Mouse (Mus musculus): ENCODE data around the gene Abcc5.
A peak's percentile ranks its signal among the peaks of the same experiment; 100 is the strongest.
"Not testable (repeated sequence)": the region's sequence is repeated elsewhere in the genome, so short reads cannot be mapped to it uniquely, and the experiment has no call there.

Abcc5 gene

DNA sequence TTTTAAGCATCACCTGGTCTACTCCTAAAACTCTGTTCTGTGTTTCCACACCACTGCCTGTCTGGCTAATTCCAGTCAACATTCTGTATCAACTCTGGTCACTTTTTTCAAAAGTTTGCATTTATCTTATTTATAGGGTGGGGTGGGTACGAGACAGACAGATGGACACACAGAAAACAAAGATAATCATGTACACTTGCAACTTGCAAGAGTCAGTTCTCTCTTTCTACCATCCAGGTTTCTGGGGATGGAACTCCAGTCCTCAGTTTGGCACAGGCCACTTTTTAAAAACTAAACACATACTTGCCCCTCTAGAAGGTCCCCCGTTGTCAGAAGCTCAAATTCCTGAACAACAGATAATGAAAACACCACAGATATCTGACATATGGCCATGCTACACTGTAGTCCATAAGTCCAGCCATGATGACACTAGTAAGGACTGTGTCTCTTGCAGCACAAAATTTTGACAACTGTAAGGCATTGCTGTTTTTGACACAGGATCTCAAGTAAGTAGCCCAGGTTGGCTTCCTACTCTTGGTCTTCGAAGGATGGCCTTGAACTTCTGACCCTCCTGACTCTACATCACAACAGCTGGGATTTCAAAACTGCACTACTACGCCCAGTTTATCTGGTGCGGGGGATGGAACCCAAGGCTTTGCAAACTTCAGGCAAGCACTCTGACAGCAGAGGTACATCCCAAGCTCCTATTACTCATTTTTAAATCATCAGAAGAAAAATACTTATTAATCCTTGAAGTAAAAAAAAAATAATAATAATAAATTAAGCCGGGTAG is 3.1 kb downstream of the Abcc5 start:
- no peak for DNase-seq

DNA sequence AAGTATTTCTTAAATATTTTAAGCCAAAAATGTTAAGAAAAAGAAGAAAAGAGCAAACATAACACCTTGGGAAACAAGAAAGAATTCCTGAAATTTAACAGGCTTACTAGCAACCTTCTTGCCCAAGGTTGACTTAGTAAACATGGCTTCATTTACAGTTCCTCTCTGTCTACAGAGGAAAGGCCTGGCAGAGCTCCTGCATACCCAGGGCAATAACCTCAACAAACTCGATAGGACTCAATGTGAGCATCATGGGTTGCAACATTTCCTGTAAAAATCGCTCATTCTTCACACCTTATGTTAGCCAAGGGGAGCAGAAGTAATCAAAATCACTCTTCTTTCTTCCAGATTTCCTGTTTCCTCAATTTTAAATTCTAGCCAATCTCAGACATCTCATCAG is 8.1 kb downstream of the Abcc5 start:
- DNase-seq: no peak

DNA sequence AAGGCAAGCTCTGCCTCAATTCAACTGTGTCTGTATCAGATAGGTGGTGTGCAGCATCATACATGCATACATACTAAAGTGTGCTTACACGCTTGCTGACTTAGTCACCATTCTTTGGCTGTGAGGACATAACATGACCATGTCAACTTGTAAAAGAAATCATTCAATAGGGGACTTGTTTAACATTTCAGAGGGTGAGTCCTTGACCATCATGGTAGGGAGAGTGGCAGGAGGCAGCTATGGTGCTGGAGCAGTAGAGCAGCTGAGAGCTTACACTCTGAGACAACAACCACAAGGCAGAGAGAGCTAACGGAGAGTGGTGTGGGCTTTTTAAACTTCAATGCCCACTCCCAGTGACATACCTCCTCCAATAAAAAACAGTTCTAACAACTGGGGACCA is 9.9 kb downstream of the Abcc5 start:
- DNase-seq: no peak

DNA sequence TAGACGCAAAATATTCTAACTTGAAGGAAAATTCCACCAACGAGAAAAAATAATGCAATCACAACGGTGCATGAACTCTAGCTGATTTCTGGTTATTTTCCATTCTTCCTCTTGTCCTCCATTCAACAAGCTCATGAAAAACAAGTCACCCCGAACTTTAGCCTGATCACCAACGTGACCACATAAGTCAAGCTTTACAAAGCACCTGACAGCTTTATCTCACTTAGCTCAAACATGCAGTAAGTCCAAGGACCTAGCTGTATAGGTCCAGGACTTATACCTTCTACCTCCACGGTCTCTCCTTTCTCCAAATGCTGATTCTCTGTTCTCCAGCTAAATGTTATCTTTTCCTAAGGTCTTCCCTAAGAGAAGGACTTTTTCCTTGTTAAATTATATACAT is 10.4 kb downstream of the Abcc5 start:
- DNase-seq: no peak

DNA sequence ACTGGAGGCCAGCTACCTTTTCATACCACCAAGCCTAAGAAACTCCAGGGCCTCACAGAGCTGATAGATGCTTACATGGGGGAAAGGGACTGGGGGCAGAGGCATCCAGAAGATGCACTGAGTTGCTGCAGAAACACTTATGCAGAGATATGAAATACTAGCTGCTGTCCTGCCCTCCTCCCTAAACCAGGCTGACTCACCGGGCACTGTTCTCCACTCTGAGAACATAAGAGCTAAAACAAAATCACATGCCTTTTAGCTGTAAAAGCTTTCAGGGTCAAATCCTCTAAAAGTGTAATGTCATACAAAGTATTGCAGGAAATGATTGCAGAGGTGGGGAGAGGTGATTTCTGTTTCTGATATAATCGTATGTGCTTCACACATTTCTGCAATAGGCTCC is 11.0 kb downstream of the Abcc5 start:
- DNase-seq: no peak

DNA sequence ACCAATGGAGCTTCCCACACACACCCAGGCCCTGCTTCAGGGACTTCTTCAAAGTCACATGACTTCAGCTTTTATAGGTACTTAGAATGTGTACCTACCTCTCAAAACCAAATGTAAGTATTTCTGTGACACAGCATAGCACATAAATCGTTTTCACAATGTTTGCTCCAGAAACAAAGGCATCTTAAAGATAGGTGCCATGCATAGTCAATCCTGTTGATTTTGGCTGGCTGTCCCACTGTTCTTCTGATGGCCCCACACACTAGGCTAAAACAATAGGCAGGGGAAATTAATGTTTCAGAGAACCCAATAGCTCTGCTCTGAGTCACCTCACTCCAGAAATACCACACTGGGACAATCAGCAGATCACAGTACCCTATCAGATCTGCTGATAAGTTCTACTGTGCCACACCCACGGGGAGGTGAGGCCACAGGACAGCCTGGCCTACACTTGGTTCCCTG is 12.3 kb downstream of the Abcc5 start:
- no peak for DNase-seq

DNA sequence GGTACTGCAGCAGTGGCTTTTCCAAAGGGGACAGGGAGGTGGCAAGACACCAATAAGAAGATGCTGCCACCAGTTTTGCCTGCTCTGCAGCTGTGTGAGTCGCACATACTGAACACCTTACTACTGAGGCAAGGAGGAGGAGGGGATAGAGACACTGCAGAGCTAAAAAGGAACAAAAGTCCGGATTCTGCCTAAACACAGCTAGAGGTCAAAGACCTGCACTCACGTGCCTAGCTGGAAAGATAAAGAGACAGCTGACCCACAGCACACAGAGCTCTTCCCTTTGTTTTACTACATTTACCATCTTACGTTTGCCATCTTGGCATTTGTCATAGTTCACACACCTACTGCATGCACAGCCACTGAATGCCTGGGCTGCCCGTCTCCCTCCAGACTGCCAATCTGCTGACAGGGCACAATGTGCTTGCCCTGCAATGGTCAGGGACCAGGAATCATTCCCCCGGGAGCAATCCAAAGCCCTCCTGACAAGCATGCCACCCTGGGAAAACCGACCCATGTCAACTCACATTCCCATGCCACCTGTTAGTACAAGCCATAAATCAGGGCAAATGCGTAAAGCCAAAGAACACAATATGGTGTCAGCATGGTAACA is 14.1 kb downstream of the Abcc5 start:
- DNase-seq: no peak

DNA sequence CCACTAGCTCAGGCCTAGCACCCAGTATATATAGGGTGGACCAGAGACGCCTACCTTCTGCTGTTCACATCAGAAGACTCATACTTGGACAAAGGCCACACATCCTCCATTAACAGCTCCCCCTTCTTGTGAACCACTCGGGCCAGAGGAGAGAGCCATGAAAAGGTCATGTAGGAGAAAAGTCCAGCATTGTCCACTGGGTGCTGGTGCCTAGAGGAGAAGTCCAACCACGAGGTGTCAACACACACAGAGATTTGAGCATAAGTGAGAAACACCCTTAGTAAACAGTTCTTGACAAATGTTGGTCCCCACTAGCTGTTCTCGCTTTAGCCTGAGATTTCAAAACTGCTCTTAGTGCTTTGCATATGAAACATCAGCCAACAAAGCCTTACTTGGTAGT is 20.9 kb downstream of the Abcc5 start:
- no peak for DNase-seq

DNA sequence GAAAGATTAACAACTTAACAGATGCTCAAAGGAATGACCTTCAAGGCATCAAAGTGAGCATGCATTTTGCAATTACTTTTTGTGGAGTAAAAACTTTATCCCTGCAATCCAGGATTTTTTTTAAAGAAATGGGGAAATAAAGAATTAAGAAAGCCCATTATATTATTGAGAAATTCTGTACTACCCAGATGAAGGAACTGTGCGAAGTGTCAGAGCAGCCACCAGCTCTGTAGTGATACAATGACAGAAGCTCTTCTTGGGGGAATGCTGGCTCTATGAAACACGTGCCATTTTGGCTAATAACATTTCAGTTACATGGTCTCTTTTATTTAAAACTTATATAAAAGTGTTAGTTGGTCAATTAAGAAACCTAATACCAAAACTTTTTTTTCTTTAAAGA is 22.9 kb downstream of the Abcc5 start:
- DNase-seq: no peak

DNA sequence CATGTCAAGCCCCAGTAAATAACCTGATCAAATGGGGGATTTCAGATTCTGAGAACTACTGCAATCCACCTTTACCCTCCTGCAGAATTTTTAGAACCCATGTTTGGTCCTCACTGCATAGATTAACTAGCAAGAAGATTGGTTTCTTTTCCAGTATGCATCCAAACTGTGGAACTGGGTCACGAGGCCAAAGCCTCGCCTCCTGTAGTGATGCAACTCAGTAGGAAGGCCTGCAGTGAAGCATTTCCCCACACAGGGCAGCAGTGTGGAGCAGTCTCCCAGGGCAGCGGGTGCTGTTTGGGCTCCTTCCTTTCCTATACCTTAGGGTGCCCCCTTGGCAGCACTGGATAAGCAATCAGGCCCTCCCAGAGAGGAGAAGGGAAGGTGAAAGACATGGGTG is 24.6 kb downstream of the Abcc5 start:
- peak; percentile 4 for DNase-seq

DNA sequence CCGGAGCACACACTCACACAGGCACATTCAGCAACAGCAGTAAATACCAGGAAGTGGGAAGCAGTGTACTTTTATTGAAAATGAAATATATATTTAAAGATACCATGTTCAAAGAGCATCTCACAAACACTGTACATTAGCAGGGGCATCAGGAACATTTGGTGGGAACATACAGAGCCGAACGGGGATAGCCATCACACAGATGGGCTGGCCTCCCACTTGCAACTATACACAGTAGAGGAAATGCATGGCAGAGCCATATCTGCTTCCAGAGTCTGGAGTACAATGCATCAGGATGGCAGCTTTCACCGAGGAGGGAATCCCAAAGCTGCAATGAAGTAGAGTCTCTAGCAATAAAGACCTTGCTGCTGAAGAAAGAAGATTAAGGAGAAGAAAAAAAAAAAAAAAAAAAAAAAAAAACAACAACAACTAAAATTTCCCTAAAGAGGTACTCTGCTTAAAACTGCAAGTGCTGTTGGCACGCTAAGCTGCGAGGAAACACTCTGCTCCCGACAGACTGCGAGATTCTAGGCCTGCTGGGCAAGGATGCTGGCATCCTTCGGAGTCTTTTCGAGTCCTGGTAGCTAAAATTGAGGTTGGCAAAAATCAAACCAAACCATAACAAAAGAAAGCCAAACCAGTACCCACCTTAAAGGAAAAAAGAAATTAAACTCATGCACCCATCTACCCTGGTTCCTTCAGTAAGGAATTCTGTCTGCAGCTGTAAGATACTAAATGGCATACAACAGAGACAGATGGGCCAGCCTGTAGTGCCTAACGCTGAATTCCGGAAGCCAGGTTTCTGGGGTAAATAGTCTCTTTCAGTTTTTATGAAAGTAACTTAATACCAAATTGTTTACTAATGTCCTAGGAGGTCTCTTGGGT is 25.2 kb downstream of the Abcc5 start:
- DNase-seq: no peak

DNA sequence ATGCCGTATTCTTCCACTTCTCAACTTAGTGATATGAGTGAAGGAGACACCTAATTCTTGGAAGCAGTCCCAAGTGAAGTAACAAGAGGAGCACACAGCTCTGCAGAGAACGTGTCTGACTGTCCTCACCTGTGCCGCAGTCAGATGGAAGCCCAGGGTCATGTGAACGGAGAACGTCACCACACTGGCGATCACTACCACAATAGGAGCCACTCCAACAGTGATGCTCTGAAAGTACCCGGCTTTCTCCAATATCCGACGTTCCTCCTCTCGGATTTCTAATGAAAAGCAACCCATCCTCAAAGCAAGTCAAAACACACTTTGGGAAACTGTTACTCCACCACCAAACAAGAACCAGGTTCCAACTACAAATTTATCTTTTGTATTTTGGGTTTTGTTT is 29.3 kb downstream of the Abcc5 start:
- no peak for DNase-seq

DNA sequence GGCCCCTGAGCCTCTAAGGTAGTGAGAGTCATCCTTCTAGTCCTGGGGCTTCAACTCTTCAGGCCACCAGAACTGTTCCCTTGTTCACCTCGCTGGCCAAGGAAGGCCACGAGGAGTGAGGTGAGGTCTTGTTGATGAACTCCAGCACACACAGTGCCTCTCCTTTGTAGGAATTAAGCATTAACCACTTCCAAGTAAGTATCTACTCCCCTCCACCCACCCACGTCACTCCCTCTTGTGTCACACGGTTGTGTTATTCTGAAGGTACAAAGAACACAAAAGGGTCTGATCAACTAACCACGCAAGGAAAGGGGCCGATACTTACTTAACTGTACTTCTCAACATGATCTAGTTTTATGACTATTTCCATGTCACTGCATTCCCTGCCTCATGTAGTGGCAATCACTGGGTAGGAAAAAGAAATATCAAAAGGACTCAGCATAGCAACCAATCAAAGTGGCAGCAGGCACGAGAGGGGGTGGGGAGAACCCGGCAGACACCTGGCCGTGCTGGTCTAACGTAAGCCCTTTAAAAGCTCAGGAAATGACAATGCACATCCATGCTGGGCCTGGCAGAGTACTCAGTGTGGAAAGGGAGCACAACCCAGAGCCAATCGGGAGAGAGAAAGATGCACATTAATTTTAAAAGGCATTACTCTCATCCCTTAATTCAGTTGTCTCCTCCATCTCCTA is 30.8 kb downstream of the Abcc5 start:
- DNase-seq: no peak

DNA sequence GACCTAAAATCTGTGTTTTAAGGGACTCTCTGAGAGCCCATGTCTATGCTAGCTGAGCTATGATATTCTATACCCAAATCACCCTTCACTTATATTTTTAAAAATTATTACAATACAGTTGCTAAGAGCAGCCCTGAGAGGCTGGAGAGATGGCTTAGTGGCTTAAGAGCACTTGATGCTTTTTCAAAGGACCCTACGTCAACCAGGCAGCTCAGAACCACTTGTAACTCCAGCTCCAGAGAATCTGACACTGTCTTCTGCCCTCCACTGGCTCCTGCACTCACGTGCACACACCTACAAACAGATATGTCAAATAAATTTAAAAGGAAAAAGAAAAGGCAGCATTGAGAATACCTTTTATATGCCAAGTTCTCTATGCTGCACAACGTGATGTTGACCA is 34.4 kb downstream of the Abcc5 start:
- DNase-seq: no peak

DNA sequence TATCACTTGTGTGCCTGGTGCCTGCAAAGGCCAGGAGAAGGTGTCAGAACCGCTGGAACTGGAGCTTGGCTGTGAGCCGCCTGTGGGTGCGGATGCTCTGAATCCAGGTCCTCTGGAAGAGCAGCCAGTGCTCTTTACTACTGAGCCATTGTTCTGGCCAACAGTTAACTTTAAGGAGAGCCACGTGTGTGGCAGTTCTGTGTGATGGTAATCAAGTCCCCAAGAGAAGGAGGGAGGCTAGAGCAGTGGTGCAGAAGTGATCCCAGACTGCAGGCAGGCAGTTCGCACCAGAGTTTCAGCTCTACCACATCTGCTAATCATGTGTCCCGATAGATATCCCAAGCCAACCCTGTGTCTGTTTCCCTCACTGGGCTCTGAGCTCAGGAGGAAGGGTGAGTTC is 36.0 kb downstream of the Abcc5 start:
- no peak for DNase-seq

DNA sequence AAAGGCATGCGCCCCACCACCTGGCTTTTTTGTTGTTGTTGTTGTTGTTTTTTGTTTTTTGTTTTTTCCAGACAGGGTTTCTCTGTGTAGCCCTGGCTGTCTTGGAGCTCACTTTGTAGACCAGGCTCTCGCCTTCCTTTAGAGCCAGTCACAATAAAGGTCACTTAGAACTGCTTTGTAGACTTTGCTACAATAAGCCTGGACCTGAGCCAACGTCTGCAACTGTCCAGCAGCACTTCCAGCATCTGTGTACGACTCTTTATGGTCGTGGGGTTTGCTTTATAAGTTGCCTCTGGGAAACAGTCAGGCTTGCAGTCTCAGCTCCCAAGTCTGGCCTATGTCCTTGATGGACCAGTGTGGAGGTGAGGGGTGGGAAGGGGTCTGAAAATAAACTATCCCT is 45.2 kb downstream of the Abcc5 start:
- DNase-seq: no peak

DNA sequence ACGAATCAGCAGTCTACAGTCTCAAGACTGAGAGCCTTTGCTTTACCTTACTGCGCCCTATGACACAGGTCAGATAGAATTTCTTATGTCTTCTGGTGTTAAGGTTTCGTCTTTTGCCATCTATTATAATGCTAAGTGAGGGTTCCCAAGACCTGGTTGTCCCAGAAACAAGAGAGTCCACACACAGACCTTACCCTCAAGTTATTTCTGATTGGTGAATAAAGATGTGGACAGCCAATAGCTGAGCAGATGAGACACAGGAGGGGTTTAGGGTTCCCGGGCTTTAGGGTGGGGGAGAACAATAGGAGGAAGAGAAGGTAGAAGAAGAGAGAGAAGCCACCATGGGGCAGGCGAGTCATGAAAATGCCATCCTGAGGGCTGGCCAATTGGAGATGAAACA is 50.9 kb downstream of the Abcc5 start:
- no peak for DNase-seq

DNA sequence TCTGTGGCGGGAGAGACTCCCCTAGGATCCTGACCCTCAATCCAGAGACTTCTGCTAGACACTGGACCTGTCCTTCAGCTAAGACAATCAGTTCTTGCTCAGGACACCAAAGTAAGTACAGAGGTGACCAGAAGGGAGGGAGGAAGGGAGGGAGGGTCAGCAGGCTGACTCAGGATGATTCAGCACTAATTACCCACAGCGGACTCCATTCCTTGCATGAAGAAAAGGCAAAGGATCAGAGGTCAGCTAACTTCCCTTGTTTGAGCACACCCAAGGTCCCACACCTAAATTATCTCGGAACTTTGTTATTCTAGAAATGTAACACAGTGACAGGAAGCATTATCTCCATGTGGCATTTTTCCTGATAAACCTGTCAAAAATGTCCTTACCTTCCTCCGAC is 54.5 kb downstream of the Abcc5 start:
- no peak for DNase-seq

DNA sequence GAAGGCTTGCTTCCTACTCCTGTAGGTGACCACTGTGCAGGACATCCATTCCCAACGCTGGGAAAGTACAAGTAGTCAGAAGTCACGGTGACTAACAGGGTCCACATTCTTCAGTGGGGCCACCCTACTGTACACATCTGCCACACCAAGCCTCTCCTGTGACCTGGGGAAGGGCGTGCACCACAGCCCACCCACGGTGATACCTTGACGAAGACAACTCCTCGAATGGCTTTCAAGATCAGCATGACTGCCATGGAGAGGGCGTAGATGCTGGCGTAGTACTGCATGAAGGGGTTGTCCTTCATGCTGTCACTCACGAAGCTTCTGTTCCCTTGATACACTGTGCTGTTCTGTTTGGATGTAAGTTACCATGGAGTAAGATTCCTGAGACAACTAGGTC is 58.0 kb downstream of the Abcc5 start:
- no peak for DNase-seq

DNA sequence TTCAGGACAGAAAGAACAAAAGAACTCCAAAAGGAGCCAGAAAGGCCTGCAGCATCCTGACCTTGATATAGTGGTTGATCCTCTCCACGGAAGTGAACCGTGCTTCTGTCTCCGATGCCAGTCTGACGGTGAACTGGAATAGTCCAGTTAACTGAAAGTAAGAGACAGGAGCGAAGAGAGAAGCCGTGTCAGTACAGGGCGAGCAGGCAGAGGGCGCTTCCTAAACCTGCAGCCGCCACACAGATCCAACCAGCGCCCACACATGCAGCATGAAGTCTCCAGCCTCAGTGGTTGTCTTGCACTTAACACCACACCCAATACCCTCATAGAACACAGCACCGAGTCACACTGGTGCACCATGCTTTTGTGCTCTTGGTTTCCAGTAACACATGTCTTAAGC is 64.1 kb downstream of the Abcc5 start:
- DNase-seq: no peak

DNA sequence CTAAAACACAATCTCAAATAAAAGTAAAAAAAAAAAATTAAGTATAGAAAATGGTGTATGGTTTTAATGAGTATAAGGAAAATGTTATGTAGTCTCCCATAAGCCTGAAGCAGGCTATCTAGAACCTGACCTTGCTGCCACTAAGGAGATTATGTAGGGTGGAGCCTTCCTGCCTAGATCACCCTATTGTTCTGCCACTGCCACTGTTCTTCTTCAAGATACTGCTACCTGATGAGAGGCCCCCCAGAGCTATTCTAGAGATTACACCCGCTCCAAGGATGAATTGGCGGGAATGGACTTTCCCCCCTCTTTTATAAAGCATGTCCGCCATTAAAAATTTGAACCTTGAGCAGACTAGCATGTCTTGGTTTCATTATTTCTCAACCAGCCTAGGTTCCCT is 64.7 kb downstream of the Abcc5 start:
- DNase-seq: not testable (repeated sequence)

DNA sequence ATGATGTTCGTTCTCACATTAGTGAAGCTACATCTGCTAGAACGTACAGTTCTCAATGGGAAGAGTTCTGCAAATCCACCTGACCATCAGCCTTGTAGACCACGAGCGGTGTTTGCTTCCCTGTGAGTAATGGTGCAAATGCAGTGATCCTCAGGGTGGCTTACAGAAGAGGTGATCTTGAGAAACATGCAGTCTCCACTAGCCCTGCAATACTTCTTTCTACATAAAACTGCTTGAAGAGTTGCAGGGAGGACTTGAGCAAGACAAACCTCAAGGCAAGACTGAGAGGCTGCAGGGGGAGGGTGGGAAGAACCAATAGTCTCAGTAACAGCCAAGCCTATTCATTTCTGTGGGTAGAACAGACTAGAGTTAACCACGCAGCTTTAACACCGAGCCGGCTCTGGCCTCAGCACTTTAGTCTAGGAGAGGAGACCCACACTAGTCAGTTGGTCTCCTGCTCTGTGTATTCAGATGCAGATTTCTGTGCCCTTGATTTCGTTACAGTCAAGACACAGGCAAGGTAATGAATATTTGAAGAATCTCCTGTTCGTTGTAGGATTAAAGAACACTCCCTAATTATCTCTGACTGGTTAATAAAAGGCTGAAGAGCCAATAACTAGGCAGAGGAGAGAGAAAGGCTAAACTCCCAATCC is 66.4 kb downstream of the Abcc5 start:
- DNase-seq: no peak

DNA sequence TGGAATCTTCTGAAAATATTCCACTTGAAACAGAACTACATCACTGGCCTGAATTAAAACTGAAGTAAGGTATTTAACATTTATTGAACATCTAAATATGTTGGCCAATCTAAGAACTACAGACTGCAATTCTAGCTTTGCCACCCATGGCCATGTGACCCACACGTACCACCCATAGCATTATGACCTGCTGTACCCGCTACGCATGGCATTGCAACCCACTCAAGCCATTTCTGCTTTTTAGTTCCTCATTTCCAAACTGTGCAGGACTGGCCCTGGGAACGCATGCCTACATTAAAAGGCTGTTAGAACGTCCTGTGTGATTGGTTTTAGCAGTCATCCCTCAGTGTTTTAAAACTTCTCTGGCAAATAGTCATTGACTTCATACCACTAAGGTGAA is 68.4 kb downstream of the Abcc5 start:
- DNase-seq: no peak
